Mouse (Mus musculus) ES-E14 (cell line): ENCODE data around the gene Snapin. TPM values are rescaled to one million over a fixed set of nuclear protein-coding genes. Genes with fewer than 3 reads are reported as not detected.
A peak's percentile ranks its signal among the peaks of the same experiment; 100 is the strongest.

Experiments
- DNase-seq: peaks from one replicate; pipeline ENCODE4 v3.0.0-alpha.2; 2013; ENCODE audit warnings: low read depth, low spot score
- H3K27ac ChIP-seq: 2 replicates; pipeline ENCODE4 v1.5.1; 2012; ENCODE audit warnings: low read depth, mild to moderate bottlenecking, low read length, moderate library complexity, mixed read lengths; ENCODE audit not compliant: poor library complexity, insufficient read depth, severe bottlenecking
- H3K36me3 ChIP-seq: 2 replicates; pipeline ENCODE4 v1.6.1; 2012; ENCODE audit warnings: mild to moderate bottlenecking, low read length, moderate library complexity, mixed read lengths; ENCODE audit not compliant: control insufficient read depth, poor library complexity, insufficient read depth, severe bottlenecking
- H3K4me1 ChIP-seq, 2 experiments: fragments of 150-350 bp in 1 of 2; sonication (generic) in 1 of 2; 2 replicates each; pipeline ENCODE4 v1.6.1; 2012; ENCODE audit warnings: low read length in 2 of 2, mild to moderate bottlenecking in 1 of 2, mixed read lengths in 1 of 2; ENCODE audit not compliant: control insufficient read depth in 2 of 2, insufficient read depth in 2 of 2, poor library complexity in 1 of 2
- H3K4me3 ChIP-seq, 2 experiments: fragments of 150-350 bp in 1 of 2; sonication (generic) in 1 of 2; 2 replicates each; pipeline ENCODE4 v1.5.1; 2012; ENCODE audit warnings: low read length in 2 of 2, low read depth in 1 of 2, mild to moderate bottlenecking in 1 of 2, mixed read lengths in 1 of 2; ENCODE audit not compliant: insufficient read depth in 1 of 2, poor library complexity in 1 of 2, severe bottlenecking in 1 of 2
- H3K9ac ChIP-seq: 2 replicates; pipeline ENCODE4 v1.6.1; 2012; ENCODE audit warnings: low read depth, mild to moderate bottlenecking, low read length, mixed read lengths; ENCODE audit not compliant: poor library complexity, insufficient read depth, severe bottlenecking
- H3K9me3 ChIP-seq: fragments of 150-350 bp; sonication (generic); 2 replicates; pipeline ENCODE4 v1.6.1; 2012; ENCODE audit warnings: low read depth, mild to moderate bottlenecking, low read length; ENCODE audit not compliant: control insufficient read depth, insufficient read depth
- CHD2 ChIP-seq: IDR thresholded peaks from 2 replicates; pipeline ENCODE4 v1.6.1; 2014; ENCODE audit warnings: mild to moderate bottlenecking, low read depth, low read length, inconsistent platforms
- HCFC1 ChIP-seq: IDR thresholded peaks from 2 replicates; pipeline ENCODE4 v1.6.1; 2012; ENCODE audit warnings: low read length, inconsistent platforms, borderline replicate concordance; ENCODE audit not compliant: insufficient read depth
- MAFK ChIP-seq: IDR thresholded peaks from 2 replicates; pipeline ENCODE4 v1.6.1; 2014; ENCODE audit warnings: mild to moderate bottlenecking, low read depth, low read length, inconsistent platforms; ENCODE audit not compliant: insufficient read depth
- ZC3H11A ChIP-seq: IDR thresholded peaks from 2 replicates; pipeline ENCODE4 v1.6.1; 2012; ENCODE audit warnings: low read depth, mild to moderate bottlenecking, inconsistent platforms, low read length, borderline replicate concordance
- ZNF384 ChIP-seq: IDR thresholded peaks from 2 replicates; pipeline ENCODE4 v1.6.1; 2012; ENCODE audit warnings: low read depth, low read length, inconsistent platforms
- in situ Hi-C, 2 experiments: fragments of 600-800 bp; cut with MboI; formaldehyde crosslinking; loops; one replicate each; pipeline ENCODE4 v1.15.1; 2025; ENCODE audit warnings: low sequenced_read_pairs in 2 of 2, inconsistent platforms in 1 of 2; ENCODE audit not compliant: unreplicated experiment in 2 of 2
- total RNA-seq: library from RNA; depleted of rRNA; stranded (reverse); fragments of 300-350 nt; gene quantifications from 2 replicates; pipeline ENCODE4 v1.2.3, GENCODE M21; 2012; rRNA removed

The Snapin gene
- total RNA-seq, 1 experiment: 33.6 TPM

GRCm38 (mm10) chr3:90443977-90444376 lies 46.9 kb downstream of the Snapin start:
- no peak overlapping the region for H3K4me3 ChIP-seq
- no peaks in the 10 kb centered on the region for H3K36me3 ChIP-seq
- peaks cover 6 to 26% of the 10 kb centered on the region in 2 experiments for H3K4me1 ChIP-seq
- H3K9ac ChIP-seq: no peak overlapping the region
- in situ Hi-C loops: no loop called here
- peak overlapping the region; percentile 30; the same call in 1 of the 2 replicates for H3K27ac ChIP-seq
- H3K9me3 ChIP-seq: no peaks in the 10 kb centered on the region
- DNase-seq: no peak
- TF ChIP-seq ZC3H11A (no peak), CHD2 (no peak), ZNF384 (no peak), HCFC1 (no peak), MAFK (no peak)

- H3K27ac ChIP-seq: no peak overlapping the region; the same call in 1 of the 2 replicates
- in situ Hi-C loops: no loop called here
- peaks cover 9 to 18% of the 10 kb centered on the region in 2 experiments for H3K4me1 ChIP-seq
- DNase-seq: no peak
- no peak overlapping the region for H3K9ac ChIP-seq
- no peaks in the 10 kb centered on the region for H3K36me3 ChIP-seq
- TF ChIP-seq ZNF384 (no peak), CHD2 (no peak), MAFK (no peak), ZC3H11A (no peak), HCFC1 (no peak)
- H3K4me3 ChIP-seq: no peak overlapping the region
- H3K9me3 ChIP-seq: no peaks in the 10 kb centered on the region
Measured at GRCm38 (mm10) chr3:90440756-90441155, 50.1 kb downstream of the Snapin start.

Other genes starting within 250 kb of the Snapin start
- 2.3 and 4.8 TPM in 2 replicates for gene Creb3l4, start 247.5 kb downstream of the Snapin start, total RNA-seq
- gene Slc39a1, start 242.9 kb downstream of the Snapin start, total RNA-seq: 88.4 and 115 TPM in 2 replicates
- gene Crtc2, start 236.9 kb downstream of the Snapin start, total RNA-seq: 9.8 and 11.8 TPM in 2 replicates
- gene Dennd4b, start 225.8 kb downstream of the Snapin start, total RNA-seq: 4.1 and 8.2 TPM in 2 replicates
- 17.9 and 20.9 TPM in 2 replicates for gene Gatad2b, start 197.9 kb downstream of the Snapin start, total RNA-seq
- gene Slc27a3, start 101.1 kb downstream of the Snapin start, total RNA-seq: 22.9 and 43.7 TPM in 2 replicates
- 62.7 and 72.4 TPM in 2 replicates for gene Ints3, start 57.4 kb downstream of the Snapin start, total RNA-seq
- gene Npr1, start 25.2 kb downstream of the Snapin start, total RNA-seq: 16.4 and 21.6 TPM in 2 replicates
- gene Ilf2, start 14.9 kb downstream of the Snapin start, total RNA-seq: 153 and 165 TPM in 2 replicates
- gene Chtop, start 18.5 kb upstream of the Snapin start, total RNA-seq: 84.0 and 110 TPM in 2 replicates
- 1.7 and 2.3 TPM in 2 replicates for gene S100a1, start 23.4 kb upstream of the Snapin start, total RNA-seq
- 5.3 and 8.2 TPM in 2 replicates for gene S100a13, start 23.4 kb upstream of the Snapin start, total RNA-seq
- 0.54 TPM in 1 of 2 replicates, not detected in the other for gene S100a14, start 35.8 kb upstream of the Snapin start, total RNA-seq
- gene S100a16, start 46.2 kb upstream of the Snapin start, total RNA-seq: 3.2 TPM in 2 replicates
- 0.95 and 1.6 TPM in 2 replicates for gene S100a3, start 69.5 kb upstream of the Snapin start, total RNA-seq
- not detected in 2 replicates for gene S100a2, start 99.2 kb upstream of the Snapin start, total RNA-seq
- not detected in 2 replicates for gene Gm42674, start 110.9 kb upstream of the Snapin start, total RNA-seq
- gene S100a4, start 112.7 kb upstream of the Snapin start, total RNA-seq: 2.0 and 6.9 TPM in 2 replicates
- gene S100a5, start 117.5 kb upstream of the Snapin start, total RNA-seq: not detected in 2 replicates
- gene S100a6, start 121.8 kb upstream of the Snapin start, total RNA-seq: 488 and 912 TPM in 2 replicates
- gene S100a7a, start 163.0 kb upstream of the Snapin start, total RNA-seq: 0.32 and 1.1 TPM in 2 replicates
- gene S100a8, start 177.9 kb upstream of the Snapin start, total RNA-seq: not detected in 2 replicates
- not detected in 2 replicates for gene S100a9, start 204.7 kb upstream of the Snapin start, total RNA-seq
- gene Pglyrp4, start 235.9 kb upstream of the Snapin start, total RNA-seq: not detected in 2 replicates